Mouse (Mus musculus) mouse embryonic stem cell (cell line): Measurements from ENCODE around the gene Cd300ld4.
"Not testable (repeated sequence)": the region's sequence is repeated elsewhere in the genome, so short reads cannot be mapped to it uniquely, and the experiment has no call there.

Source experiments
- in situ Hi-C, 2 experiments: fragments of 300-500 bp; cut with MboI; formaldehyde crosslinking; loops; 1 replicate in 1 of 2; 3 replicates in 1 of 2; pipeline ENCODE4 v1.14.3; 2019 to 2020; ENCODE audit warnings: low sequenced_read_pairs in 2 of 2, low pct_unique_long_range_greater_than_20kb in 1 of 2, mixed read lengths in 1 of 2; ENCODE audit not compliant: unreplicated experiment in 1 of 2

The Cd300ld4 gene

GRCm38 (mm10) chr11:115026912-115027311 is at the start of gene Cd300ld4:
Cd300ld4 (minus strand) TSS chr11:115027012.
- in situ Hi-C loops = not testable (repeated sequence)

GRCm38 (mm10) chr11:115075859-115076258 is 49.0 kb upstream of the Cd300ld4 start:
- in situ Hi-C loops = no loop called here

- in situ Hi-C loops = no loop called here
Measured at GRCm38 (mm10) chr11:115075407-115075806, 48.6 kb upstream of the Cd300ld4 start.

- in situ Hi-C loops = loop anchor here in 1 of 2 experiments (25.0 kb wide), 1 partner anchor 261 kb away; no protein-coding TSS in a partner anchor
Measured at GRCm38 (mm10) chr11:115073002-115073401, 46.2 kb upstream of the Cd300ld4 start.

- in situ Hi-C loops = loop anchor here in 1 of 2 experiments (25.0 kb wide), 1 partner anchor 259 kb away; no protein-coding TSS in a partner anchor
Measured at GRCm38 (mm10) chr11:115071631-115072294, 45.0 kb upstream of the Cd300ld4 start.

GRCm38 (mm10) chr11:115071015-115071551 is 44.3 kb upstream of the Cd300ld4 start:
- in situ Hi-C loops = loop anchor here in 1 of 2 experiments (25.0 kb wide), 1 partner anchor 259 kb away; no protein-coding TSS in a partner anchor

GRCm38 (mm10) chr11:115066768-115067167 is 40.0 kb upstream of the Cd300ld4 start:
- in situ Hi-C loops = loop anchor here in 1 of 2 experiments (10.0 to 25.0 kb wide), 2 partner anchors 142 to 254 kb away; no protein-coding TSS in a partner anchor

GRCm38 (mm10) chr11:115062077-115062476 is 35.3 kb upstream of the Cd300ld4 start, which contains the start of gene Cd300e:
Cd300e (minus strand) TSS chr11:115062177.
- in situ Hi-C loops = loop anchor here in 1 of 2 experiments (10.0 to 25.0 kb wide), 2 partner anchors 137 to 250 kb away; no protein-coding TSS in a partner anchor

- in situ Hi-C loops = loop anchor here in 1 of 2 experiments (10.0 to 25.0 kb wide), 2 partner anchors 135 to 247 kb away; no protein-coding TSS in a partner anchor
Measured at GRCm38 (mm10) chr11:115059797-115060196, 33.0 kb upstream of the Cd300ld4 start.

- in situ Hi-C loops = loop anchor here in 1 of 2 experiments (25.0 kb wide), 1 partner anchor 246 kb away; no protein-coding TSS in a partner anchor
Measured at GRCm38 (mm10) chr11:115058701-115059100, 31.9 kb upstream of the Cd300ld4 start.

- in situ Hi-C loops = loop anchor here in 1 of 2 experiments (25.0 kb wide), 1 partner anchor 242 kb away; no protein-coding TSS in a partner anchor
Measured at GRCm38 (mm10) chr11:115054537-115054936, 27.7 kb upstream of the Cd300ld4 start.

- in situ Hi-C loops = loop anchor here in 1 of 2 experiments (25.0 kb wide), 1 partner anchor 241 kb away; no protein-coding TSS in a partner anchor
Measured at GRCm38 (mm10) chr11:115052991-115053390, 26.2 kb upstream of the Cd300ld4 start.

- in situ Hi-C loops = loop anchor here in 1 of 2 experiments (25.0 kb wide), 1 partner anchor 240 kb away; no protein-coding TSS in a partner anchor
Measured at GRCm38 (mm10) chr11:115052206-115052605, 25.4 kb upstream of the Cd300ld4 start.

- in situ Hi-C loops = no loop called here
Measured at GRCm38 (mm10) chr11:115049282-115049895, 22.6 kb upstream of the Cd300ld4 start.

GRCm38 (mm10) chr11:115048259-115048658 is 21.4 kb upstream of the Cd300ld4 start, which contains the start of gene Cd300ld3:
Cd300ld3 (minus strand) TSS chr11:115048409.
- in situ Hi-C loops = no loop called here

- in situ Hi-C loops = not testable (repeated sequence)
Measured at GRCm38 (mm10) chr11:115037669-115038068, 10.9 kb upstream of the Cd300ld4 start, which contains the start of gene Cd300ld5. Cd300ld5 (minus strand) TSS chr11:115037769.

- in situ Hi-C loops = not testable (repeated sequence)
Measured at GRCm38 (mm10) chr11:115016093-115016492, 10.7 kb downstream of the Cd300ld4 start, which contains the start of gene Cd300ld2. Cd300ld2 (minus strand) TSS chr11:115016193.

- in situ Hi-C loops = no loop called here
Measured at GRCm38 (mm10) chr11:115004070-115004469, 22.7 kb downstream of the Cd300ld4 start.
